Mouse (Mus musculus) urinary bladder, postnatal 36 days (tissue): ENCODE results near the gene Dhrs3.
A peak's percentile ranks its signal among the peaks of the same experiment; 100 is the strongest.

Experiments used
- DNase-seq, 2 experiments: peaks; one replicate each; pipeline ENCODE4 v3.0.0; 2022; ENCODE audit warnings: low spot score in 2 of 2, mixed read lengths in 1 of 2

Dhrs3 gene

GRCm38 (mm10) chr4:144939847-144940411, 47.3 kb downstream of the Dhrs3 start:
- no peak for DNase-seq

DNA sequence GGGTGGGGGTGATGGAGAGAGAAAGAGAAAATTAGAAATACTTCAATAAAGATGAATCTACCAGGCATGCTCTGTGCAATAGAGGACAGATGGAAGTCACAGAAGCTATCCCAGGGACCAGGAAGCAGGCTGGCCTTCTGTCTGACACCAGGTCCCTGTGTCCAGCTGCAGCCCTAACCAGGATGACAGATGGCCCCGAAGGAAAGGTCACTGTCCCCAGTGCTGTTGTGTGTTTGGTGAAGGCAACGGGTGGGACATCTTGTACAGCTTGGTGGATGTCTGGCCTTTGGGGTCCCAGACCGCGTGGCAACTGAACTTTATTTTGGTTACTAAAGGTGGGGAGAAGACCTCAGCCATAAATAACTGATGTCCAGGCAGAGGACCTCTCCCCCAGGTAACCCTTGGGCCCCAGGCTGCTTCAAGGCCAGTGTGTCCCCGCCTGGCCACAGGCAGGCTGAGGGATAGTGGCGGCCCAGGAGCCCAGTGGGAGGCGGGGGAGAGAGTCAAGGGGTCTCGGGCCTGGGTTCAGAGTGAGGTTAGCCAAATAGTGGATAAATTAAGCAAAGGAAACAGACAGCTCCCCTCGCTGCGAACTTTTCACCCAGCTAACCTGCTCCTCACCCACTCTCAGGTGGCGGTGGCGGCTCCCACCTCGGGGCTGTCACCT, 48.3 kb downstream of the Dhrs3 start:
- DNase-seq = no peak

GRCm38 (mm10) chr4:144942433-144942832, 49.8 kb downstream of the Dhrs3 start:
- DNase-seq = no peak

- no peak for DNase-seq
Observed at GRCm38 (mm10) chr4:144943273-144943672, 50.6 kb downstream of the Dhrs3 start.

DNA sequence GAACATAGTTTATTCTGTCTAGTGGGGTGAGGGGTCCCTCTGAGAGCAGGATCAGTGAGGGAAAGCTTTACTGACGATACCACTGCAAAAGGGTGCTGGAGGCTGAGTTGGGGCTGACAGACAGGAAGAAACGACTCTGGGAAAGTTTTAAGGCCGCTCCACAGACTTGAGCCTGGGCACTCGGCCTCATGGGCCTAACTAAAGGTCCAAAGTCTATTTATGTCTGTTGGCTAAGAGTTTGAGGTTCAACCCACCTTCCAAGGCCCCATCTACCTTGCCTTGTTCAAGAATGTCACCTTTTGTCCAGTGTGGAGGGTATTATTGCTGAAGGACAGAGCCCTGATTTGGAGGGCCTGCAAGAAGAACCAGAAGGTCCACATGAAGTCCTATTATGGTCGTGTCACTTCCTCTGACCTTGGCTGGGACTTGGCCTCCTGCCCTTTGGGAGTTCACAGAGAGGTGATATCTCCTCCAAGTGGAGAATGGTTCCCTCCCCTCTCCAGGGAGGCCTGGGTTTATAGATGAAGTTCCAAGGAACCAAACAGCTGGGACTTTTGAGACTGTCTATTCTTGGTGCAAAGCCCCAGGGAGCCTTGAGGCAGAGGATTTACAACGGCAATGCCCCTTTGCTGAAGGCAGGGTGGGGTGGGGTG, 55.2 kb downstream of the Dhrs3 start:
- DNase-seq = peak in 1 of 2 experiments; percentile 85

GRCm38 (mm10) chr4:144949441-144950326, 57.1 kb downstream of the Dhrs3 start:
- DNase-seq = peak; percentile 79 to 83

DNA sequence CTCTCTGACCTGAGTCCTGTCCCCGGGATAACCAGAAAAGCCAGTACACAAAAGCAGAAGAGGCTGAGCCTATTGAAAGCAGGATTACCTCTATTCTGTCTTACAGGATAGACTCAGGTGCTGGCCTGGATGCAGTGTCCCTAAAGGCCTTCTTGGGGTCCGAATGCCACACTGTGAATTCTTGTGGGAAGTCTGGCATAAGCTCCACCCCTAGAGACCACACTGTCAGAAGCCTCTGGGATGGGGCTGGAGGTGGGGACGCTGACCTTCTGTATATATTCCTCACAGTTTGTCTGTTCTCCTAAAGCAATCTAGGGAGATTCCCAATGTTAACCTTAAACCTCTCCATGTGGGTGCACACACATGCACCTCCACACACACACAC, 57.7 kb downstream of the Dhrs3 start:
- no peak for DNase-seq

GRCm38 (mm10) chr4:144950883-144951282, 58.3 kb downstream of the Dhrs3 start:
- no peak for DNase-seq

- no peak for DNase-seq
Observed at GRCm38 (mm10) chr4:144951859-144952258, 59.2 kb downstream of the Dhrs3 start.

GRCm38 (mm10) chr4:144953421-144953820, 60.8 kb downstream of the Dhrs3 start:
- no peak for DNase-seq

DNA sequence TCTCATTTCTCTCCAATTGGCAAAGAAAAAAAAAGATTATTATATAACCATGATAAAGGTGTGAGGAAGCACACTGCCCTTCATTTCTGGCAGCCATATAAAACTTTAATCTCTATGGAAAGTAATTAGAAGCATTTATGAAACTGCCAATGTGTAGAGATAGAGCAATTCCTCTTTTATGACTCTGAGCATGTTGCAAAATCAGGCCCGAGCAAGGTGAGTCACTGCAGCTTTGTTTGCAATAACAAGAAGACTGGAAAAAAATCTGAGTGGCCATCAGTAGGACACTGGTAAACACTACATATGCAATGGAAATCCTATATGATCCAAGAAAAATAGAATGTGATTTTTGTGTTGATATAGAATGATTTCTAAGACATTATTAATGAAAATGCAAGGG, 63.2 kb downstream of the Dhrs3 start:
- DNase-seq = peak in 1 of 2 experiments; percentile 43

DNA sequence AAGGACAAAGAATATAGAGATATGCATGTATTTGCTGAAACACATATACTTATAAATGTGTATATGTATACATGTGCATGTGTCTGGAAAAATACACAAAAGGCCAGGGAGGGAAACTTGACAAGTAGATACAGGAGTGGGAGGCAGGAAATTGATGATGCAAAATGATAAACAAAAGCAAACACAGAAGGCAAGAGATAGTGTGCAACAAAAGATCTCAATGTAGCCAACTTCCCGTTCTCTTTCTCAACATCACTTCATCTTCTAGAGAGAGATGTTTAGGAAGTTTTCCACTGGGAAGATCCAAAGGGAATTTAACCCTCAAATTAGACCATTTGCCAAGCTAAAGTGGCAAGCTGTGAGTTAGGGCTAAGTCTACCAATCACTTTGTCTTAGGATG, 63.7 kb downstream of the Dhrs3 start:
- no peak for DNase-seq

DNA sequence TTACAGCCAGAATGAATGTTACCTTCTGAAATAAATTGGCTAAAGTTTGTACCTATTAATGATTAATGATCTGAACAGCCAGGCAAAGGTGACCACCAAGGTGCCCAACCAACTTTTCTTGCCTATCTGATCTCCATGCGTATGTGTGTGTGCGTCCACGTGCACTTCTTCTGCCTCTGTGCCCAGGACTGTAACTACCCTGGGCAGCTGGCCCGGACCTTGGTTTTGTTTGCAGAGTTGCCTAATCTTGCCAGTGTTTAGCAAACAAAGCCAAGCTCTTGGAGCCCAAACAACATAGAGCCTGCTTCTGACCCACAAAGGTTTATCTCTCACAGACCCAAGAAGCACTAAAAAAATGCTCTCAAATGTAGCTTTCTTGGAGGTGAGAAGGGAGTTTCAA, 64.6 kb downstream of the Dhrs3 start:
- peak; percentile 60 to 89 for DNase-seq

- DNase-seq = no peak
Observed at GRCm38 (mm10) chr4:144957721-144958120, 65.1 kb downstream of the Dhrs3 start.

DNA sequence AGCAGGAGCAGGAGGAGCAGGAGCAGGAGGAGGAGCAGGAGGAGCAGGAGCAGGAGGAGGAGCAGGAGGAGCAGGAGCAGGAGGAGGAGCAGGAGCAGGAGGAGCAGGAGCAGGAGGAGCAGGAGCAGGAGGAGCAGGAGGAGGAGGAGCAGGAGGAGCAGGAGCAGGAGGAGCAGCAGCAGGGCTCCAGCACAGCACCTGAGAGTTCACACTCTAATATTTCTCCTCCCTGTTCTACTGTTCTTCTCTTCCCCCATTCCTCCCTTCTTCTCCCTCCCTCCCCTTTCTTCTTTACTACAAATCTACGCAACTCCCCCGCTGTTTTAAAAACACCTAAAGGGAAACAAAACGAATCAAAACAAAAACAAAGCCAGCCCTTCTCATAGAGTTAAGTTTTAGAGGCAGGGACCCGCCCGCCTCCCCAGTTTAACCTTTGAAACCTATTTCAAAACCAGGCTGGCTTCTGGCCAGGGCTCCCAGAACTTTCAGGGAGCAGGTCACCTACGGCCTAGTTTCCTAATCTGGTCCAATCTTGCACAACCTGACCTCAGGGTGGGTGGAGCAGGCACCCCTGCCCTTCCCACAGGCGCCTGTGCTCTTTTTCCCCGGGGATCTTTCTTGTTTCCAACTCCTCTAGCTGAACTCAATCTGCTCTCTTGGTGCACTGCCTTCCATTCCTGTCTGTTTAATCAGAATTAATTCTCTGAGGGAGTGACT, 67.7 kb downstream of the Dhrs3 start:
- peak; percentile 89 to 94 for DNase-seq

DNA sequence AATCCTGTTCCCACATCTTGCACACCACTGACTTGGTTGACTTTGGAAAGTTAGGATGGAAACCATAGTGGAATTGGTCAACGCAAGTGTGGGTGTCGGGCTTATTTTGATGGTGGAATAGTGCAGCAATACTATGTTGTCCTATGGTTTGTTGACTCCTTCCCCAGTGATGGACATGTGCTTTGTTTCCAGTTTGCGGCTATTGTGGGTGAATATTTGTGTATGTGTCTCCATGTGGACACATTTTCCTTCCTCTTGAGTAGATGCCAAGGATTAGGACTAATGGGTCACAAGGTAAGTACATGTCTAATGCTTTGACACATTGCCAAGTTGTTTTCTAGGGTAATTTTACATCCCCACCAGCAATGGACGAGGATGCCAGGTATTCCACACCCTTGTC, 68.6 kb downstream of the Dhrs3 start:
- no peak for DNase-seq

GRCm38 (mm10) chr4:144961696-144962095, 69.1 kb downstream of the Dhrs3 start:
- DNase-seq = no peak

- DNase-seq = no peak
Observed at GRCm38 (mm10) chr4:144965255-144965654, 72.6 kb downstream of the Dhrs3 start.

DNA sequence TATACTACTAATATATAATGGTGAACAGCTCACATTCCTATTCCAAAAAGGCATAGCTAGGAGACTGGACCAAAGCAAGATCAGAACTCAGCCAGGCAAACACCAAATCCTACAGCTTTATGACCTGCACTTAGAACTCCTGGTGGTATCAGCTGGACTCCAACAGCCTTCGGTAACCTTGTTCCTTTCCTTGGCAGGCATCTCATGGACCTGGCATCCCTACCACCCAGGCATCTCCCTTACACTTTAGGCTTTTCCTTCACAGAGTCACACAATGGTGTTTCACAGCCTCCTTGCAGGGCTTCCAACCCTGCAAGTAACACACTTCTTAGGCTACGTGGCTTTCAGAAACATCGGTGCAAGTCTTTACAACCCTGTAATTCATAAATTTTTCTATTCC, 75.7 kb downstream of the Dhrs3 start:
- DNase-seq = no peak

GRCm38 (mm10) chr4:144969030-144969429, 76.4 kb downstream of the Dhrs3 start:
- no peak for DNase-seq

- no peak for DNase-seq
Observed at GRCm38 (mm10) chr4:144971048-144971447, 78.4 kb downstream of the Dhrs3 start.
